Mouse (Mus musculus) adrenal gland, postnatal 36 days (tissue): ENCODE data around the gene 9130019O22Rik. TPM values are rescaled to one million over a fixed set of nuclear protein-coding genes. Genes with fewer than 3 reads are reported as not detected.
A peak's percentile ranks its signal among the peaks of the same experiment; 100 is the strongest.
"Not testable (repeated sequence)": the region's sequence is repeated elsewhere in the genome, so short reads cannot be mapped to it uniquely, and the experiment has no call there.

ENCODE experiments used
- DNase-seq, 2 experiments: peaks; one replicate each; pipeline ENCODE4 v3.0.0; 2021; ENCODE audit warnings: mixed read lengths in 1 of 2
- long read RNA-seq, 2 experiments: library from polyadenylated mRNA; stranded (forward); transcript quantifications; one replicate each; pipeline ENCODE4 v2.0.0; 2021; ENCODE audit warnings: borderline sequencing depth in 2 of 2
- total RNA-seq, 2 experiments: library from RNA; stranded (reverse); gene quantifications; 2 replicates each; pipeline ENCODE4 v1.2.3; 2021

9130019O22Rik gene
- 1 to 10 TPM; 4.7 to 5.2 TPM for total RNA-seq
- long read RNA-seq, experiment 1, partial matches to known transcripts = 0 of 5 reads
- long read RNA-seq, experiment 1, other reads (novel, unspliced or antisense) = 2 of 5 reads
- long read RNA-seq, experiment 2, partial matches to known transcripts = 0 of 1 reads
- long read RNA-seq, experiment 2, other reads (novel, unspliced or antisense) = 0 of 1 reads

- DNase-seq = peak; percentile 91 to 93
Observed at GRCm38 (mm10) chr7:127386641-127387392, at the start of gene 9130019O22Rik. Gene 9130019O22Rik (minus strand): TSS chr7:127387166.

GRCm38 (mm10) chr7:127435206-127435605 lies 48.2 kb upstream of the 9130019O22Rik start:
- DNase-seq = no peak

GRCm38 (mm10) chr7:127426354-127426753 lies 39.4 kb upstream of the 9130019O22Rik start:
- no peak for DNase-seq

- no peak for DNase-seq
Observed at GRCm38 (mm10) chr7:127425911-127426310, 38.9 kb upstream of the 9130019O22Rik start.

GRCm38 (mm10) chr7:127425291-127425690 lies 38.3 kb upstream of the 9130019O22Rik start:
- DNase-seq = no peak

DNA sequence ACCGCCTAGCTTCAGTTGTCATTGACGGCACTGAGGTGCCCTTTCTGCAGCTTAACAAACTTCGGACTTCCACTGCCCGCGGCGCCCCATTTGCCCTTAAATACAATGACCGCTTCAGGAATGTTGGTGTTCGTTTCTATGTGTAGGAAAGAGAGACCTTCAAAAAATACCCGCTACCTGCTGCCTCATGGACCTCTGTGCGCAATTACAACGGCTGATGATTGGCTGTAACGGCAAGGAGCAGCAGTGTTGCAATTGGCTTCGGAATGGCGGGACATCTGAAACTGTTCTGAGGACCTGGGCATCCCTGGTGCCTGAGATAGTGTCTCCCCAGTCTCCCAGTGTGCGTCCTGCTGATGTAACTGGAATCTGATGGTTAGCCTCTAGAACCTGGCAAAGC lies 35.3 kb upstream of the 9130019O22Rik start:
- peak; percentile 49 to 59 for DNase-seq

DNA sequence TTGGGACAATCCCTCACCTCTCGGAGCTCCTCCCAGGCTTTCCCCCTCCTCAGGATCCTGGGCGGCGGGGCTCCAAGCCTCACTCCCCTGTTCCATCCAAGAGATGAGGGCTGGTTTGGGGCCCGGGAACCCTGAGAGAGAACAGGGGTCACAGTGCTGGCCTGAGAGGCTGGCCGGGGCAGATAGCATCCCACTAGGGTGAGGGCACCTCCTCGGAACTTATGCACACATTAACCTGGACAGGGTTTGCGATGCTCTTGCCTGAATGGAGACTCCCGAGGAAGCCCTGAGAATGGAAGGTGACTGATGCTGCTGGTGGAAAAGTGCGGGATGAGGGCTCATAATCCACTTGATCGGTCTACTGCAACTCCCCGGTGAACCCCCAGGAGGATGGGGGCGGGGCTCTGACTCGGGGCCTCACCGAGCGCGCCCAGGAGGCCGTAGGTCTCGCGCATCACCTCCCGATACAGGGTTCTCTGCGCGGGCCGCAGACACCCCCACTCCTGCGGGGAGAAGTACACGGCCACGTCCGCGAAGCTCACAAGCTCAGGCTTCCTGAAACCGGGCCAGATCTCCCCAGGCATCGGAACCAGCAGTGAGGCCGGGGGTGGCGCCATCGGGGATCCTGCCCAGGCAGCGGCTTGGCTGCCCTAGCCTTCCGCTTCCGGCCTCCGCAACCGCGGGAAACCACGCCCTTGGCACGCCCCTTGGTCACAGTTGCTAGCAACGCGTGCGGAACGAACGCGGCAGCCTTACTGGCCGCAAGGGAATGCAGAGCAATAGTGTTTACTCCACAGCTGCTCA lies 34.6 kb upstream of the 9130019O22Rik start, which contains the start of gene Zfp688:
TSS of gene Zfp688 (minus strand) at position 681 of the 804 bp plus-strand sequence.
- peak; percentile 98 to 99 for DNase-seq

GRCm38 (mm10) chr7:127411418-127411817 lies 24.5 kb upstream of the 9130019O22Rik start:
- no peak for DNase-seq

- peak; percentile 87 to 89 for DNase-seq
Observed at GRCm38 (mm10) chr7:127406002-127406987, 19.3 kb upstream of the 9130019O22Rik start, which contains the start of gene Zfp764. Gene Zfp764 (minus strand): TSS chr7:127406822.

DNA sequence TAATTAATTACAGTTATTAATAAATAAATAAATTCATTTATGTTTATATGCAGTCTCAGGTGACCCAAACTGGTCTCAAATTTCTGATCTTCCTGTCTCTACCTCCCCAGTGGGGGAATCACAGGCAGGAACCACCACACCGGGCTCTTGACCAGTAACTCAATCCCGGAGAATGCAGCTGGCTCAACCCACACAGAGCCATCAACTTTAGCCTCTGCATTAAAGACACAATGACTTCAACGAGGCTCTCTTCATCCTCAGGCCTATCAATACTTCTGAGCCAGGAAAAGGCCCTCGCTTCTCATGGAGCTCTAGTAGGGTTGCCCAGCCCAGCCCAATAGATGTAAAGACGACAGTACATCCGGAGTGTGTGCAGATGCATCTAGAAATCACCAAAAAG lies 17.1 kb upstream of the 9130019O22Rik start:
- DNase-seq = not testable (repeated sequence)

GRCm38 (mm10) chr7:127402980-127403379 lies 16.0 kb upstream of the 9130019O22Rik start:
- DNase-seq = no peak

GRCm38 (mm10) chr7:127400355-127400754 lies 13.4 kb upstream of the 9130019O22Rik start:
- DNase-seq = no peak

- DNase-seq = no peak
Observed at GRCm38 (mm10) chr7:127393944-127394333, 7.0 kb upstream of the 9130019O22Rik start.

- DNase-seq = peak; percentile 95 to 97
Observed at GRCm38 (mm10) chr7:127393157-127393943, 6.4 kb upstream of the 9130019O22Rik start, which contains the start of gene E430018J23Rik. Gene E430018J23Rik (minus strand): TSS chr7:127393629.

DNA sequence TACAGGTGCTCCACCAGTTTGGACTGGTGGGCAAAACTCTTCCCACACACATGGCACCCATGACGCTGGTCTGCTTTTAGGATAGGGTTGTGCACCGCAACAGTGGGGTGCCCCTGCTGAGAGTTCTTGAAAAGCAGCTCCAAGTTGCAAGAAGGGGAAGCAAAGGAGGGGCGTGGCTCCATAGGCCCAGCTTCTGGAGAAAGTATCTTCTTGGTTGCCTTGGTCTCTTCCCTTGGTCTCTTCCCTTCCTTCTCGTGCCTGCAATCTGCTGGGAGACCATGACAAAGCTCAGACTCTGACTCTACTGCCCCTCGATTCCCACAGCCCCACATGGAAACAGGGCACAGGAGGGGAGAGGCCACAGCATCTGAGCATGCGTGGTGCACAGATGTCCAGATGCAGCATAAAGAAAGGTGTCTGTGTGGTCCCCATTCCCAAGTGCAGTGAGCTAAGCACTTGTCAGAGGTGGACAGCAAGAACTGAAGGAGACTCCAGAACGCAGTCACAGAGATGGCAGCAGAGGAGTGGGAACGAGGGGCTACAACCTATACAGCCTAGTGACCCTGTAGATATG lies 5.4 kb upstream of the 9130019O22Rik start:
- DNase-seq = no peak

GRCm38 (mm10) chr7:127391538-127391937 lies 4.6 kb upstream of the 9130019O22Rik start:
- DNase-seq = no peak

- DNase-seq = no peak
Observed at GRCm38 (mm10) chr7:127390306-127390705, 3.3 kb upstream of the 9130019O22Rik start.

- DNase-seq = not testable (repeated sequence)
Observed at GRCm38 (mm10) chr7:127388201-127388600, 1.2 kb upstream of the 9130019O22Rik start.

- not testable (repeated sequence) for DNase-seq
Observed at GRCm38 (mm10) chr7:127385560-127385959, 1.4 kb downstream of the 9130019O22Rik start.
